Mouse (Mus musculus) limb, embryonic 14.5 days (tissue): ENCODE data around the gene Tlk1. TPM values are rescaled to one million over a fixed set of nuclear protein-coding genes. Genes with fewer than 3 reads are reported as not detected.

ENCODE experiments used
- ATAC-seq: fragments of 200-750 bp; cut with Nextera tagmentation; 2 replicates; pipeline ENCODE4 v1.8.0; 2017; ENCODE audit warnings: low read depth, moderate number of reproducible peaks, moderate TSS enrichment; ENCODE audit not compliant: low FRiP score
- DNase-seq: peaks from one replicate; pipeline ENCODE4 v3.0.0-alpha.2; 2015; ENCODE audit warnings: low spot score
- H3K27ac ChIP-seq: fragments of 300-500 bp; sonication (generic); replicated peaks from 2 replicates; pipeline ENCODE4 v1.5.1; 2014; ENCODE audit warnings: low read depth, mild to moderate bottlenecking, low read length, moderate library complexity, mixed read lengths
- H3K27me3 ChIP-seq: fragments of 300-500 bp; sonication (generic); 2 replicates; pipeline ENCODE4 v1.6.1; 2014; ENCODE audit warnings: low read length, mixed read lengths; ENCODE audit not compliant: control insufficient read depth, insufficient read depth
- H3K36me3 ChIP-seq: fragments of 300-500 bp; sonication (generic); 2 replicates; pipeline ENCODE4 v1.6.1; 2014; ENCODE audit warnings: mild to moderate bottlenecking, low read length, moderate library complexity, mixed read lengths; ENCODE audit not compliant: control insufficient read depth, insufficient read depth
- H3K4me1 ChIP-seq: fragments of 300-500 bp; sonication (generic); 2 replicates; pipeline ENCODE4 v1.6.1; 2014; ENCODE audit warnings: antibody characterized with exemption, low read length, mixed read lengths; ENCODE audit not compliant: control insufficient read depth, insufficient read depth
- H3K4me2 ChIP-seq: fragments of 300-500 bp; sonication (generic); replicated peaks from 2 replicates; pipeline ENCODE4 v1.6.1; 2014; ENCODE audit warnings: low read depth, mild to moderate bottlenecking, low read length, moderate library complexity; ENCODE audit not compliant: severe bottlenecking
- H3K4me3 ChIP-seq: fragments of 300-500 bp; sonication (generic); replicated peaks from 2 replicates; pipeline ENCODE4 v1.5.1; 2014; ENCODE audit warnings: low read length
- H3K9ac ChIP-seq: fragments of 300-500 bp; sonication (generic); 2 replicates; pipeline ENCODE4 v1.6.1; 2014; ENCODE audit warnings: mild to moderate bottlenecking, low read depth, low read length, moderate library complexity; ENCODE audit not compliant: severe bottlenecking
- H3K9me3 ChIP-seq: fragments of 300-500 bp; sonication (generic); 2 replicates; pipeline ENCODE4 v1.6.1; 2016; ENCODE audit warnings: low read length; ENCODE audit not compliant: control insufficient read depth
- POLR2A ChIP-seq: fragments of 200-500 bp; IDR thresholded peaks from 2 replicates; pipeline ENCODE4 v1.8.0; 2012; ENCODE audit warnings: inconsistent platforms, mild to moderate bottlenecking, moderate library complexity, borderline replicate concordance; ENCODE audit not compliant: insufficient read depth, insufficient read length; ENCODE audit errors: extremely low read depth
- WGBS: fragments of 180-500 bp; shearing (Covaris S2); extraction: QIAGEN DNeasy Blood & Tissue Kit; methylation state at CpG from one replicate; pipeline ENCODE4 v1.1.7; 2014; 5-methylcytosine and 5-hydroxymethylcytosine counted together
- polyA plus RNA-seq, 2 experiments: library from polyadenylated mRNA; depleted of rRNA in 1 of 2; stranded (reverse) in 1 of 2; unstranded in 1 of 2; fragments of >200 nt; fragmentation: Nextera tagmentation in 1 of 2; extraction: Ambion mirVana in 1 of 2; gene quantifications; 2 replicates each; pipeline versions ENCODE4 v1.2.1 to v1.2.3; 2012 to 2014

Tlk1 gene
- polyA plus RNA-seq, 2 experiments = 34.1 to 39.1 TPM

GRCm38 (mm10) chr2:70853329-70853728 is 27.8 kb upstream of the Tlk1 start:
- Histone ChIP-seq H3K36me3 (no peaks in the 10 kb centered on the region), H3K27me3 (no peaks in the 10 kb centered on the region), H3K4me1 (peaks cover 6% of the 10 kb centered on the region; the same call in 1 of the 2 replicates), H3K27ac (no peak overlapping the region), H3K4me3 (no peak overlapping the region), H3K9me3 (no peaks in the 10 kb centered on the region), H3K4me2 (no peak overlapping the region), H3K9ac (no peak overlapping the region)
- no peak for TF ChIP-seq POLR2A
- DNase-seq = no peak
- no peak for ATAC-seq
- WGBS = 46% methylated on average over 7 of the region's 7 CpGs

DNA sequence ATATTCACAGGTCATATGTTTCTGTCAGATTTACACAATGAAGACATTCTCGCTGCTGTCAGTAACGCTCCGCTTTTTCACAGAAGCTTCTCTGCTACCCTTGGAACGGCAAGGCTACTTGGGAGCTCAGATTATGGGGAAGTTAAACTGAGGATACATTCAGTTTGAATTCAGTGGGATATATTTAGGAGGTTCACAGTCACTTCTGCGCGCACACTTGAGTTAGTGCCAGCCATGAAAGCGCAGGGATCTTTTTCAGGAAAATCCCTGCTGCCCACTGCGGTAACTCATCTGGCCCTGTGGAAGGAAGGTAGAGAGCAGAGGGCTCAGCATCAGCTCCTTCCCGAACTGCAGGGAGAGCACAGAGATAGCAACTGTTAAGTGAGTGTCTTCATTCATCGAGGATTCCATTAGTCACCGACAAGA is 27.3 kb upstream of the Tlk1 start:
- H3K36me3 ChIP-seq = no peaks in the 10 kb centered on the region
- no peaks in the 10 kb centered on the region for H3K27me3 ChIP-seq
- H3K27ac ChIP-seq = no peak overlapping the region
- TF ChIP-seq POLR2A = no peak
- H3K4me1 ChIP-seq = peaks cover 8% of the 10 kb centered on the region; the same call in 1 of the 2 replicates
- no peak overlapping the region for H3K9ac ChIP-seq
- no peak for DNase-seq
- H3K4me3 ChIP-seq = no peak overlapping the region
- H3K9me3 ChIP-seq = no peaks in the 10 kb centered on the region
- H3K4me2 ChIP-seq = 0 out of 2 replicates have a peak overlapping the region, but pooled peaks have one; percentile 6
- ATAC-seq = no peak
- 43% methylated on average over 11 of the region's 11 CpGs for WGBS

DNA sequence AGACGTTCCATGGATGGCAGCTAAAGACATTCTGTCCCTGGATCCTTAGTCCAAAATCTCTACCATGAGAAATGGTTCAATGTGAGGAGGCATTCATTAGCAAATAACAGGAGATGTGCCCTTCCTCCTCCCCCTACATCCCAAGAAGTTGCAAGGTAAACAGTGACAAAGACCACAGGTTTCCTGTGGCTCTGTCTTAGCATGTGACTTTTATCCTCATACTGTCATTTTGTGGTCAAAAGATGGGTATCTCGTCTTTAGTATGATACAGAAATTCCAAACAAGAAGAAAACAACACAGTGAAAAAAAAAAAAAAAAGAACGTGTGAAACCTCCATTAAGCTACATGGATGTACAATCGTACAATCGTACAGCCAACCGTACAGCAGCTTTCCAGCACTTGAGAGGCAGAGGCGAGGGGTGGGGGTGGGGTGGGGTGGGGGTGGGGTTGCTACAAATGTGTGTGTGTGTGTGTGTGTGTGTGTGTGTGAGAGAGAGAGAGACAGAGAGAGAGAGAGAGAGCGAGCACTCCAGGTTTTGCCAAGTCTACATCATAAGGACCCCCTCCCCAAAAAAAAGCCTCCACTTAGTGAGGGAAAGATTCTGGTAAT is 26.8 kb upstream of the Tlk1 start:
- ATAC-seq = no peak
- no peak for TF ChIP-seq POLR2A
- DNase-seq = no peak
- no peak overlapping the region for H3K9ac ChIP-seq
- 0 out of 2 replicates have a peak overlapping the region, but pooled peaks have one; percentile 6 for H3K4me2 ChIP-seq
- H3K4me3 ChIP-seq = no peak overlapping the region
- H3K27me3 ChIP-seq = no peaks in the 10 kb centered on the region
- peaks cover 8% of the 10 kb centered on the region; the same call in 1 of the 2 replicates for H3K4me1 ChIP-seq
- WGBS = 77% methylated on average over 8 of the region's 8 CpGs
- H3K9me3 ChIP-seq = no peaks in the 10 kb centered on the region
- H3K27ac ChIP-seq = no peak overlapping the region
- H3K36me3 ChIP-seq = no peaks in the 10 kb centered on the region

DNA sequence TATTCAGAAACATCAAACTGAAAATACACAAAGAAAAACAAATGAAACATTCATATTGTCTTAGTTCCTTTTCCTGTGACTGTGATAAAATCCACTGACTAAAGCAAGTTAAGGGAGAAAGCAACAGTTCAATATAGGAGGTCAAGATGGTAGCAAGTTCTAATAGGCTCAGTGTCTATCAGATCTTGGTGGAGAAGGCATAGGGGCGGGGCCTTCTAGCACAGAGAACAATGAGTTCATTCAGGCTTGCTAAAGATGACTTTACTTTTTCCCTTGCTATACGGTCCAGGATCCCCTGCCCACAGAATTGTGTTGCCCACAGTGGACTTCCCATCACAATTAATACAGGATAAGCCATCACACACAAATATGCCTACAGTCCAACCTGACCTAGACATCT is 20.3 kb upstream of the Tlk1 start:
- DNase-seq (no peak), ATAC-seq (no peak)
- H3K4me1 ChIP-seq = peaks cover 8% of the 10 kb centered on the region; the same call in 1 of the 2 replicates
- H3K9ac ChIP-seq = no peak overlapping the region
- no peak overlapping the region for H3K4me2 ChIP-seq
- H3K27ac ChIP-seq = no peak overlapping the region
- no peak overlapping the region for H3K4me3 ChIP-seq
- 67% methylated on average over 2 of the region's 2 CpGs for WGBS
- no peaks in the 10 kb centered on the region for H3K36me3 ChIP-seq
- no peaks in the 10 kb centered on the region for H3K27me3 ChIP-seq
- no peaks in the 10 kb centered on the region for H3K9me3 ChIP-seq
- TF ChIP-seq POLR2A = no peak

GRCm38 (mm10) chr2:70844694-70845395 is 19.3 kb upstream of the Tlk1 start:
- Histone ChIP-seq H3K4me2 (no peak overlapping the region), H3K9me3 (no peaks in the 10 kb centered on the region), H3K9ac (no peak overlapping the region), H3K36me3 (no peaks in the 10 kb centered on the region), H3K4me1 (peaks cover 8% of the 10 kb centered on the region; the same call in 1 of the 2 replicates), H3K4me3 (no peak overlapping the region), H3K27ac (no peak overlapping the region), H3K27me3 (no peaks in the 10 kb centered on the region)
- ATAC-seq = no peak
- TF ChIP-seq POLR2A = no peak
- WGBS = 75% methylated on average over 9 of the region's 9 CpGs
- DNase-seq = no peak
